Mouse (Mus musculus): ENCODE results near the gene Taf4.

Gene Taf4

DNA sequence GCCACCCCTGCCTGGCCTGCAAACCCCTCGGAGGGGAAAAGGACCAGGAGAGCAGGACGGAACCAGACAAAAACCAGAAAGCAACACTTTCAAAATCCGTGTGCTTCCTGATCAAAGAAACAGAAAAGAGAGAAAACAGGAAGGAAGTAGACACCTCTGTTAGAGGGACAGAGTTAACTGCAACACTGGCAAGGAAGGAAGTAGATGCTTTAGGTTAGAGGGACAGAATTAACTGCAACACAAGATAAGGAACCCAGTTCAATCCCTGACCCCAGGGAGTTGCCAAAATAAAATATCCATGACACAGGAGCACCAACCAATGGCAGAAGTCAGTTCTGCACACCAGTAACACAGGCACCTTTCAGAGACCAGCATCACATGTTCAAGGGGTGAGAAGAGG is 42.3 kb downstream of the Taf4 start:
- no peak for DNase-seq

DNA sequence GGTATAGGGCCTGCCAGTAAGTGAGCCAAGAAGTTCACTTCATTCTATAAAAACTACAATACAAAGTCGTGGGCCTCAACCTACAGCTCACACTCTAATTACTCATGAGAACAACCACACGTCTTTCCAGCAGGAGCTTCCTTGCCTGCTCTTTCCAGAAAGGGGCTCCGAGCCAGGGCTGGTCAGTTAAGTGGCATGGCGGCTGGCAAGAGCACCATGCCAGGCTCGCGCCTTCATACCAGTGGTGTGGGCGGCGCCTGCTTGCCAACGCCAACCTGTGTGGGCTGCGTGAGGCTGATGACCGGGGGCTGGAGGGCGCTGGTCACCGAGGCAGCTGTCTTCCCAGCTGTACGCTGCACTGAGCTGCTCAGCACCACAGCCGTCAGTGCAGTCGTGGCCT is 44.7 kb downstream of the Taf4 start:
- DNase-seq = peak in 1 of 2 experiments; percentile 55

DNA sequence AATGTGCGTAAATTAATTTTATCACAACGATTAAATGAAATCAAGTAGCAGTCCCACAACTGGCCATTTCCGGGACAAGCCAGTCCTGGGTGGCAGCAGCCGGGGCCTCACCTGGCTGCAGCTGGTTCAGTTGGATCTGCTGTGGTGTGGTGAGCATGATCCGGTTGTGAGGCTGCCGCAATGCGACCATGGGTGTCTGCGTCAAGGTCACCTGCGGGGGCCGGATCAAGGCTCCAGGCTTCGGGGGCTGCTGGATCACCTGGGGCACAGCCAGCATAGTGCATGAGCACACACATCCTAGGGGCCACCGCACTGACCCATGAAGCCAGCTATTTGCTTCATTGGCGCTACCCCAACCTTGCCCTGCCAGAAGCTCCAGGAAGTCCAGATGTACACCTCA is 47.3 kb downstream of the Taf4 start:
- no peak for DNase-seq

DNA sequence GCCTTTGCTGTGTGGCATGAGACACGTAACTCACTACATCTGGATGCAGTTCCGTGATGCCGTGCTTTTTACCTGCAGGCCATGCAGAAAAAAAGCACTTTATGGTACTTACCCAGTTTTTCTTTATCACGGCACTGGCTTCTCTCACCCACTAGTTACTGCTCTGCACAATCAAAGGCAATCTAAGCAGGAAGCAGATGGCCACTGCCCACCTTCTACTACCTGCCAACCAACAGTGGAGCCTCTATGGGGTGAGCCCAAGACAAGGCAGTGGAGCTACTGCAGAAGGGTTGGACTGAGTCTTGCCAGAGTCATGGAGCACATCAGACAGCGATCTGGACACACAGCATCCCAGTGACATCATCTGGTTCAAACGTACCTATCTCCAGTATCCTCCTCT is 52.4 kb downstream of the Taf4 start:
- DNase-seq = no peak

DNA sequence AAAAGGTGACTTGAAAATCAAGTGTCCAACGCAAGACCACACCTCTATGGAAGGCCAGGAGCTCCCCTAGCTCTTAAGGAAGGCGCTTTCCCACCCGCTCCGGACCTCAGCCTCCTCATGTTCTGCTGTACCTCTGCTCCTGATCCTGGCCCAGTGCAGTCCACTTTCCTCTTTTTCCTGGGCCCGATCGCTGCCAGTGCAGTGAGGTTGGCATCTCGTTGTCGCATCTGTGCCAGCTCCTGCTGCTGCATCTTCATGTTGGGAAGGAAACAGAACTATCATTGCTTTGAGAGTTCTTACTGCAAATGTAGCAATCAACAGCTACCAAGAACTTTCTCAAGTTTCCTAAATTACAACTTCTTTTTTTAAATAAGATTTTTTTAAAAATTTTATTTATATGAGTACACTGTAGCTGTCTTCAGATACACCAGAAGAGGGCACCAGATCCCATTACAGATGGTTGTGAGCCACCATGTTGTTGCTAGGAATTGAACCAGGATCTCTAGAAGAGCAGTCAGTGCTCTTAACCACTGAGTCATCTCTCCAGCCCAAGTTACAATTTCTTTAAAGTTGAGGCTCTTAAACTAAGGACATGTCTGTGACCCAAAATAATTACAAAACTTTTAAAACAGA is 55.3 kb downstream of the Taf4 start:
- DNase-seq = no peak

DNA sequence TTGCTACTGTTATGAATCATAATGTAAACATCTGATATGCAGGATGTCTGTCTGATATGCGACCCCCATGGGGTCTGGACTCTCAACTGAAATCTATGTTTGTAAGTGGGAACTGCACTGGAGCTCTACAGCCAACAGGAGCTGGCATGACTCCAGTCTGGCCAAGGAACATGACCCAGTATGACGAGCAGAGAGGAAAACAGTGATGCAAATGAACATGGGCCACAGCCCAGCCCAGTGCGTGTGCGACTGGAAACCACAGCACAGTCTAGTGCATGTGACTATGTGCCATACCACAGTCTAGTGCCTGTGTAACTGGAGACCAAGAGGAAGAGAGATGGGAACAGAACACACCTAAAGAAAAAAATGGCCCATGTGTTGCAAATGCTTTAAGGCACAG is 56.4 kb downstream of the Taf4 start:
- peak in 1 of 2 experiments; percentile 25 for DNase-seq

DNA sequence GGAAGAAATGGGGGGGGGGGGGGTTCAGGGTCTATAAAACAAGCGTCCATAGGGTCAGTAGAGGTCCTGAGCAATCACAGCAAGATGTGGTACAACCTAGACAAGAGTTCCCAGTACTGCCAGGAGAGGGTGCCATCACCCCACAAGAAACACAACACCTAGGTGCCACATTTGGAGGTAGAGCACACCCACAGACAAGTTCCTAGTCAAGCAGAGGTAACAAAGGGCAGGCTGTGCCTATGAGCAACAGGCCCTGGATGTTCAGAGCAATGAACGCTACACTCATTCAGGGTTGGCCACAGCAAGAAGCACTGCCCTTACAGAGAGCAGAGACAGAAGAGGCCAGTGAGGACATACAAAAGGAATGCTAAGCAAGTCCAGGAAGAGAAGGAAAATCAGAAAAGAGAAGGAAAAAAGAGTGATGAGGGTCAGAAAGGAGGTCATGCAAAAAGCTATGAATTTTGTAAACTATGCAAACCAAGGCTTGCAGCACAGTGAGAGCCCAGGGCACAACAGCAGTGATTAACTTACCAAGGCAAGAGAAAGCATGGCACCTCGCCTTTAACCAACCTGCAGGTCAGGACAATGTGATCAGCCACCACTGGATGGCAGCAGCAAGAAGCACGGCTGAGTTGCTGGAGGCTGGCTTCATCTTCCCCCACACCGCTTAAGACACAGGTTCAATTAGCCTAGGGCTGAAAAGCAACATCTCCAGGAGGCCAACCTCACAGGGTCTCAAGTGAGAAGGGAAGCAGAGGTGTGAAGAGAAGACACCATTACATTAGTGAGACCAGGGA is 59.4 kb downstream of the Taf4 start:
- peak; percentile 79 to 82 for DNase-seq

DNA sequence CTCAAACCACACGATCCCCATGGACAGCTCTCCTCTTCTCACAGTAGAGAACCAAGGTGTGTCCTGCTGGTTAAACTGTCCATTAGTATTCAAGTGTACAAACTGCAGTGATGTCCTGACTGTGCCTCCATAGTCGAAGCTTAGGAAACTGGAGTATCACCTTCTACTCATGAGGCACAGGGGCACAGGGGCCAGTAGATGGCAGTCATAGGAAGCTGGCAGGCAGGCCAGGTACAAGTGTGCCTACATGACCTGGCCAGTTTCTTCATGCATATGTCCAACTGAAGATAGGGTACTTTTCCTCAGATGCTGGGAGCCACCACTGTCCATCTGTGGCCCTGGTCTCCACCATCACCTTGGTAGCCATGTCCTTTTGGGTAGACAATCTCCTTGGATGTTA is 62.2 kb downstream of the Taf4 start:
- peak; percentile 18 for DNase-seq

DNA sequence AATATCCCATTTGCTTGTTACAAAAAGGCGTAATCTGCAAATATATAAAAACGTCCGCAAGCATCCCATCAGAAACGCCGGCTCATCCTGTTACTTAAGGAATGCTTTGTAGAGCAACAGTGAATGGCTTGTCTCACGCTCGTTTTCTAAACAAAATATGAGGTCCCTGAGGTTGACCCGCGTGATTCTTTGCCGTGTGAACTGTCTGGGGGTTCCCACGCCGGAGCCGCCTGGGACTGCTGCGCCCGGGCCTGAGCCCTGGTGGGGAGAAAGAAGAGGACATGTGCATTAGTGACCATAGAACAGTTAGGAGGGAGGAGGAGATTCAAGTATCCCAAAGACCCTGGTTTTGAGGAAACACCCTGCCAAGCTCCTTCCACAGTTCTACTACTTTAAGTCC is 63.1 kb downstream of the Taf4 start:
- DNase-seq = no peak

DNA sequence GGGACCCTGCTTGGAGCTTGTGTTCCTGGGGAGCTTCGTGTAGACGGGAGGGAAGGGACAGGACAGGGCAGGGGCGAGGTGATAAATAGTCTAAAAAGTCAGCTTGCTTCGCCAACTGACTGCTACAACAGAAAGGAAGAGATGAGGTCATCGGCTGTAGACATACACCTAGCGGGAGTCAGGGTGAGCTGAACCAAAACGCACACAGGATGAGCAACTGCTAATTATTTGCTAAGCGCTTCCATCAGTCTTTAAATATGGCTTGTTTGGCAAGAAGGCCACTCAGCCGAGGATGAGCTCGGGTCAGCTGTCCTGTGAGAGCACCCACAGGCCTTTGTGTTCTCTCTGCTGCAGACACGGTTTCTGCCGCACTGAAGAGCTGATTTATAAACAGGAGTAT is 63.5 kb downstream of the Taf4 start:
- DNase-seq = no peak

DNA sequence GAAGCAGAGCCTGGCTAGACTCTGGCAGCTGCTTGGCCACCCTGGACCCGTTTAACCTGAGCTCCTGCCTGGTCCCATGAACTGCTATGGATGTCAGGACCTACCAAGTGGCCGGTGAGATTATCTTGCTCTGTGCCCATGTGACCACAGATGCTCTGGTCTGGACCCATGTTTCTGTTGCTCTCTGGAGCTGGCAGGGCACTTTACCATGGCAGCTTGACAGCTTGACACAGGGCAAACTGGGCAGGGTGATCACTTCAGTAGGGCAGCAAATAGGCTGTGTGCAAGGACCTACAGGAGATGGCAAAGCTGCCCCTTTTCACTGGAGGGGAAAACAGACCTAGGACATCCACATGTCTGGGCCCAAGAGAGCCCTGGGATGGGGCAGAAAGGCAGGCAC is 79.5 kb downstream of the Taf4 start:
- no peak for DNase-seq

DNA sequence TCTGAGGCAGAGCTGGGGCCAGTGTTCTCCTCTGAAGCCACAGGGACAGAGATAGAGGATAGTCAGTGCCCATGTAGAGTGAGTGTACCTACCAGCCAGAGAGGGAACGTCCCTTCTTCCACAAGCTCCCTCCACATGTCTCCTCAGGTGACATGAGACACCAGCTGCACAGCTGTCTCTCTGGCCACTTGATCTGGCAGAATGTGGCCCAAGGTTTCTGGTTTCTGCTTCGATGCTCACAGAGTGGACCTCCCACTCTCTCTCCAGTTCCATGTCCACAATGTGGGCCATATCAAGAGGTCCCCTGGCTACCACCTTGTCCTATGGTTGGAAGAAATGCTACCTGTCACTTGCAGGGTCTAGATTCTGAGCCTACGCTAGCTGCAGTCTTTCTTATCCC is 85.4 kb downstream of the Taf4 start:
- DNase-seq = no peak

DNA sequence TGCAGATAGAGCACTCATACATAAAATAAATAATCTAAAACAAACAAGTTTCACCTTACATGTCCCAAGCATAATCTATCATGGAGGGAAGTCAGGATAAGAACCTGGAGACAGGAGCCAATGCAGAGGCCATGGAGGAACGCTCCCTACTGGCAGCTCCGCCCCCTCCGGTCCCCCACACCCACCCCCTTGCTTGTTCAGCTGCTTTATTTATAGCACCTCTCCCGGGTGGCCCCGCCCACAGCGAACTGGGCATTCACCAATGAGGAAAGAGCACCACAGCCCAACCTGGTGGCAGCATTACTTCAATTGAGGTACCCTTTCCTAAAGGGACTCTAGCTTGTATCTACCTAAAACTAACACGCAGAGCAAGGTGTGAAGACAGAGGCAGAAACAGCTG is 91.9 kb downstream of the Taf4 start:
- DNase-seq = no peak

DNA sequence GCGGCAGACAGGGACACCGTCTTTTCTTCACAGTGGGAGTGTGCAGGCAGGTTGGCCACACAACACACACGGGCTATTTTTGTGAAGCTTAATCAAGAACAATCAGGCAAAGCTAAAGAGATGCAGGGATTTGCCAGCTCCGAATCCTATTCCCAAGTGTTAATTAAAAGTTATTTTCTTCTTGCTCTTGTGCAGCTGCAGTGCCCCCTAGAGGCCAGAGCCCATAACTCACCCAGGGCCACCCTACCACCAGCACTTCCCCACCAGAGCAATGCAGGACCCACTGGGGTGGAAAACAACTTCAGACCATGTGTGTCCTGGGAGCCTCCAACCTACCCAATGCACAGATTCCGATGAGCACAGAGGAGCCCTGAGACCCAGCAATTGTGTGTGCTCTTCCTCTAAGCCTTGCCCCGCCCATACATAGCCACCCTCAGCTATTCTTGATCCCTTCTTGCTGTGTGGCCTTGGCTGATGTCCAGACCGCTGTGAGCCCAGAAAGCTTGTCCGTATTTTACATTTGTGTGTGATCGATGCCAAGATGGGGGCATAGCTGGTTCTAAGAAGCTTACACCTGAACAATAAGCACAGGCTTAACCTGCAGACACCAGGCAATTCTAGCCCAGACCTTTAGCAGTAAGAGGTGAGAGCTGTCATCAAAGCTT is 98.8 kb downstream of the Taf4 start:
- peak; percentile 59 to 62 for DNase-seq

DNA sequence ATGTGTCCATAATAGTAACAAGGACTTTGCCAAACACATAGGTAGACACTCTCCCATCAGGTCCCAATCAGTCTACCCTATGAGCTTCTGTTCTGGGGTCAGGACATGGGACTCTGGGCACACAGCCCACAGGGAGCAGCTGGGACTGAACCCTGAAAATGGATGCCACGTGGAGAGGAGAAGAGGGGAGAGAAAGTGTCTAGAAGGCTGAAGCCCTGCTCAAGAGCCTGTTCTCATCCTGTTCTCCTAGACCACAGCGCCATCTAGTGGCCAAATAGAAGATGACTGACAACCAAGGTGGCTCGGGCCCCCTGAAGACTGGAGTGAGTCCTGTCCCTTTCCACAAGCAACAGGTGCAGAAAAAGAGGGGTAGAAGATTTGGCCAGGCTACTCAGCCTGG is 101.3 kb downstream of the Taf4 start:
- DNase-seq = peak; percentile 64 to 76

DNA sequence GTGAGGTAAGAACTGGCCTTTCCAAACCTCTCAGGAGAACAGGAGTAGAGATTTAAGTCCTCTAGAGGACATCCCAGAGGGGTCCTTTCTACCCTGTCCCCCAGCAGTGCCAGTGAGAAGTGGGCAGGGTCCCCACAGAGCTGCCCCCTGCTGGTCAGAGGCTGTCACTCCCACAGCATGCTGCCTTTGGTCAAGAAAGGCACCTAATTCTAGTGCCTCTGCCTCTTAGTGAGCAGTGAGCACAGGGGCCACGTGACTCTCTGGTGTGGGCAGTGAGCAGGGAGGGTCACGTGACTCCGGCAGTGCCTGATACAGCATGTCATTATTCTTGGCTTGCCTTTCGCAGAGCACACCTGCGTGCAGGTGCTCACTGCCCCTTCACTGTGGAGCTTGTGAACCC is 103.1 kb downstream of the Taf4 start:
- DNase-seq = no peak

DNA sequence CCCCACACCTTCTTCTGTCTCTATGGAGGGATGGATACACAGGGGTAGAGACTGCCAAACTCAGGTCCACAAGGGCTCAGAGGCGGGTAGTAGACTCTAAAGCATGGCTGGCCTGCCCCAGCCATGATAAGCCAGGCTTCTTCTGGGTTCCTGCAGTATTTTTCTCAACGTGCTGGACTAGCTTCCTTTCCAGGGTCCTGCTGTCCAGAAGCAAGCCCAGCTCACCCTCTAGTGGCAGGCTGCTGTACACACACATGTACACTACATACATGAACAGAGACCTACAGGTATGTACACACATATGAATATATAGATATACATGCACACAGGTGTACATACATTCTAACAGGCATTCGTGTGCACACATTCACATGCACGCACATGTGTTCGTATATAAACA is 103.7 kb downstream of the Taf4 start:
- peak; percentile 43 to 53 for DNase-seq

DNA sequence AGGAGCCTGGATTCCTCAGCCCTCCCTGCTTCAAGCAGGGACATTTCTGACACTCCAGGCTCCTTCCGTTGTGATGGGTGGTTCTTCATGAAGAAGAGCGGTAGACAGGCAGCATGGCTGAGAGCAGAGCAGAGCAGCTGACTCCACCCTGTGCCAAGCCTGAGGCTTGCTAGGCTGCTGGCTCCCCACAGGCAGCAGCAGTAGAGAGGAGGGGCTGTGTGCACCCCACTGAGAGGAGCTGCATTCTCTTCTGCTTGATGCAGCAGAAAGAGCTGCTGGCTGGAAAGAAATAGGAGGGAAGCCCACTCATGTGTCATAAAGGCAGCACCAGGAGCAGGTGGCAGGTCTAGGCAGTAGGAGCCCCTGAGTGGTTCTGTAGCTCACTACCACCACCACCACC is 106.6 kb downstream of the Taf4 start:
- DNase-seq = peak in 1 of 2 experiments; percentile 28

DNA sequence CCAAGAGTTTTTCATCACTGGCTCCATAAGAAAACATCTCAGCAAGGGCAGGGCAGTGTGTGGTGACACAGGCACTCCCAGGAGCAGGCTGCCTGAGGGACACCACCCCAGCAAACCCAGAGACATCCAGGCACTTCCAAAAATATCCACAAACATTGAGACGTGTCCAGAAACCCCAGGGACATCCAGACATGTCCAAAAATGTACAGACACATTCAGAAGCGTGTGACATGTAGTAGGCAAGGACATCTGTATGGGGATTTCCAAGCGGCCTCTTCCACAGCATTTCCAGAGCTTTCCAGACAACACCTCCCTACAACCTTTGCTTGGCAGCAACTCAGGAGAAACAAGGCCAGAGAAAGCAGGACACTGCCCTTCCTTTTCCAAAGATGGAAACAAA is 108.8 kb downstream of the Taf4 start:
- DNase-seq = no peak

DNA sequence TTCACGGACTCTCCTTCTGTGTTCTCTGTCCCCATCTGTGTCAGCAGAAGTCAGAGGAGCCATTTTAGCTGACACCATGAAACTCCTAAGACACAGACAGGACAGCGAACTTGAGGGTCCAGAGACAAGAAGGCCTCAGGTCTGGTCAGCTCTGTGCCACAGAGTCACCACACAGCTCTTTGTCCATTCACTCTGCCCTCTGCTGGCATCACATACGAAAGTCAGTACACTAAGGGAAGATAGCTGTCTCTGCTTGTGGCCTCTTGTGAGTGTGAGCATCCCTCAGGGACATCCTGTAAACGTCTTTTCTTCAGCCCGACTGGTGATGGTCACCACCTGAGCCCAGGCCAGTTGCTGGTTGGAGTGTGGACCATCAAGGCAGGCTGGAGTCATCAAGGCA is 111.3 kb downstream of the Taf4 start:
- no peak for DNase-seq

DNA sequence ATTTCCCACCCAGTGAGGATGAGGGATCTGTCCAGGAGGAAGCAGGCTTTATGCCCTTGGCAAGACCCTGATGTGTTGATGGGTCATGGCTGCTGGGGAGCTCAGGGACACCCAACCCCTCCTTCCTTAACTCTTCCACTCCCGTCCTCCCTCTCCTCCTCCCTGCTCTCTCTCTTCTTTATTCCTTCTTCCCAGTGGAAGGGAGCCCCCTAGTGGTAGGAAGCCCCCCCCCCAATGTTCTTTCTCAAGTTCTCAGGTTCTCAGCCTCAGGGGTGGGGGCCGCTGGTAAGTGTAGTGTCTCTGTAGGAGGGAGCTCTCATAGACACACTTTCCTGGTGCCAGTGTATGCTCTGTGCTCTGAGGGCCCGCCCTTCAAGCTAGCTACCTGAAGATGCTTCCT is 113.2 kb downstream of the Taf4 start:
- peak in 1 of 2 experiments; percentile 20 for DNase-seq

DNA sequence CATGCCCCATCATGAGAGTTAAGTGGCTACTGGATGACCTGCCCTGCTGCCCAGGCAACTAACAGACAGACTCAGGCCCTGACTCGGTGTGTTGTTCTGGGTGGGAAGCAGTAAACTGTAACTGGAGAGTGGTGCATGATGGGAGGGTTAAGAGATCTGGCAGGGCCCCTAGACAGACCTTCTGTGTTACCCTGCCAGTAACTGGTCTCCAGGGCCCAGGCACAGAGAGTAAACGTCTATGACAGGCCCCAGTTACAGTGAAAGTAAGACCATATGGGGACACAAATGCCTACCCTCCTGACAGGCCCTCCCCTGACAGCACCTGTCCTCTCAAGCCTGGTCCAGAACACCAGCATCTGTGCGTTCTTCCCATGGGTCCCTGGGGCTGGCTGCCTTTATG is 113.8 kb downstream of the Taf4 start:
- no peak for DNase-seq

Data from cerebellum, postnatal 36 days (tissue).